Mouse (Mus musculus): Measurements from ENCODE around the gene Fcgbp. TPM values are rescaled to one million over a fixed set of nuclear protein-coding genes. Genes with fewer than 3 reads are reported as not detected.

The Fcgbp gene
- total RNA-seq (2021), result 1 to 10 TPM in 1 of 2 experiments, under 1 TPM in 1; 0.95 to 1.2 TPM
- long read RNA-seq, experiment 1, partial matches to known transcripts, result 1 of 1 reads
- long read RNA-seq, experiment 1, other reads (novel, unspliced or antisense), result 0 of 1 reads
- long read RNA-seq, experiment 2, partial matches to known transcripts, result 4 of 4 reads
- long read RNA-seq, experiment 2, other reads (novel, unspliced or antisense), result 0 of 4 reads

DNA sequence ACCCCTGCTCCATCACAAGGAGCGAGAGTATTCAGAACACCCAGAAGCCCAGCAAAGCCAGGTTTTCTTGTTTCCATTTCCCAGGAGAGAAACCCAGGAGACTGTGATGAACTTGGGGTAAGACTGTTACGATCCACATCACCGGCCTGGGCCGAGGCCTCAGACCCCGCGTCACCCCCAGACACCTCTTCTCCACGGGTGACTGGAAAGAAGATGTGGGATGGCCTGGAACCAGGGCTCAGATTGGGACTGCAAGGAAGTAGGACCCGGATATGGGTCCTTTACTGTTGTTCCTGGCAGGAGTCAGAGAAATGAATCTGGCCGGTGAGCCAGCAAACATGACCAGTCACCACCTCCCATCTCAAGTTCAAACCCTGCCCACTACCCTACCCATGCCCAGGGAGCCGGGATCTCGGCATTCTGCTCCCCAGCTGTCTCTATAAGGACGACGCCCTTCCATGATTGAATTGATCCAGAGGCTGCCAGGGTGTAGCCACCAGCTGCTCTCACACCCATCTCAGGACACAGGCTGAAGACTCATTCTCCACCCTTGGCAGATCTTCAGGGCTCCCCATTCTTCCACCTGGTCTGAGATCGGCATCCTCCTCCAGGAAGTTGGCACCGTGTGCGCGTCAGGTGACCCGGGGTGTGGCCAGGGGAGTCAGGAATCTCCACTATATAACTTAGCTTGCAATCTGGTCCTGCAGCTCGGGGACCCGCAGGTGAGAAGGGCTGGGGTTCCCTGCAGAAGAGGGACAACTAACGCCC lies at the start of gene Fcgbp:
Gene Fcgbp (plus strand): TSS at position 706 of the 768 bp plus-strand sequence.
- no peak for DNase-seq (ENCODE audit: low spot score in 2 of 2)
- no peak for TF ChIP-seq CTCF (conservative IDR thresholded peaks at IDR 0.05)
- Histone ChIP-seq H3K4me3 (no peak within 1 kb of the TSS), H3K27ac (no peak within 1 kb of the TSS)

- TF ChIP-seq CTCF (conservative IDR thresholded peaks at IDR 0.05), result no peak
- no peak overlapping the region for H3K4me3 ChIP-seq
- H3K27ac ChIP-seq, result no peak overlapping the region
- DNase-seq (ENCODE audit: low spot score in 2 of 2), result no peak
Observed at GRCm38 (mm10) chr7:28044524-28044923, 26.5 kb upstream of the Fcgbp start.

DNA sequence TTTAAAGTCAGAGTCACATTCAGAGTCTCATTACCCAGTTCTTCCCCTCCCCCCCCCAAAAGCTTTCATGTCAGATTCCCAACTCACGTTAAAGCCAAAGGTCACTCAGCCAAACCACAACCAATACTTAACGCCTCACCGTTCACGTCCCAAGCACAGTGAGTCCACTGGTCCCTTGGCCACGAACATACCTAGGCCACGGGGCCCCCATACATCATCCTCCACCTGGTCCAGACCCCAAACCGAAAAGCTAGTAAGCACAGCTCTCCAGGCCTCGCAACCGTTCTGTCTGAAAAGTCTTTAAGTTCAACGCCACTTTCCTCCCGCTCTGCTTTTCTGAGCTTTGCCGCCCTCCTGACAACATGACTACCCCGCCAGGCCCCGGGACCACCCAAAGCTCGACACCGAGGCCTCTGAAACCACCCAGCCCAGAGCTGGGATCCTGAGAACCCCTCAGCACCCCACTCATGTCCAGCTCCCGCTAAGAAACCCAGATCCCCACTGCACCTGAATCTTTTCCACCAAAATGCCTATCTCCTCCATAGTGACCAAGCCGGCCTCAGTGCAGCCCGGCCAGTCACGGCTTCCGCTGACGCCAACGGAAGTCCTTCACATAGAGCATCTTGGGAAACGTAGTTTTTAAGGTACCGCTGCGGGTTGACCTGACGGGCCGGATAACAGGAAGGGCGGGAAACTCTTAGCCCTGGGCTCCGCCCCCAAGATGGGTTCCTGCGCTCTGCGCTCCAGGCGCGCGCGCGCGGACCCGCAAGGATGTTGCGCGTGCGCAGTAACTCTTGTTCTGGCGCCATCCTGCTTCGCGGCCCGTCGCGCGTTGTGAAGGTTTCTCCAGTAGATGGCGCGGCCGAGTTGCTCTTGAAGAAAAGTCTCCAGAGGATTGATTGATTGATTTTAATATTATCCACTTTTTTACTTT lies 21.3 kb upstream of the Fcgbp start, which contains the start of gene Psmc4:
Gene Psmc4 (minus strand): TSS at position 626 of the 934 bp plus-strand sequence.
- DNase-seq (ENCODE audit: low spot score in 2 of 2), result peak; percentile 96 to 99
- H3K4me3 ChIP-seq, result peak within 1 kb of the TSS; percentile 78
- peak within 1 kb of the TSS; percentile 80 for H3K27ac ChIP-seq
- peak; percentile 99 for TF ChIP-seq CTCF (conservative IDR thresholded peaks at IDR 0.05)

DNA sequence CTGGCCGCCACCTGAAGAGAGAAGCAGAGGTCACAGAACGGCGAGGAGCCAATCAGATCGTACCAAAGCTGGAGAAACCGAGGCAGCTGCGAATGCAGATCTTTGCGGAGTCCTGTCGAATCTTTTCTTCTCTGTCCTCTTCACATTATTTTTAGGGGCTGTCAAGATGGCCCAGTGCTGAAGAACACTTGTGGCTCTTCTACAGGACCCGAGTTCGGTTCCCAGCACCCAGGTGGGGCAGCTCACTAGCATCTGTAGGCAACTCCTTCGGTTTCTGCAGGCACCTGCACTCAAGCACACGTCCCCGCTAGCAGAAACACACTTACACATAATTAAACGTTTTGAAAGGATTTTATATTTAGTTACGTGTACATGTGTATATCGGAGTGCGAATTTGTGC lies 20.5 kb upstream of the Fcgbp start:
- Histone ChIP-seq H3K4me3 (no peak overlapping the region), H3K27ac (no peak overlapping the region)
- no peak for TF ChIP-seq CTCF (conservative IDR thresholded peaks at IDR 0.05)
- no peak for DNase-seq (ENCODE audit: low spot score in 2 of 2)

- no peak overlapping the region for H3K27ac ChIP-seq
- no peak for TF ChIP-seq CTCF (conservative IDR thresholded peaks at IDR 0.05)
- no peak for DNase-seq (ENCODE audit: low spot score in 2 of 2)
- H3K4me3 ChIP-seq, result no peak overlapping the region
Observed at GRCm38 (mm10) chr7:28053046-28053930, 17.7 kb upstream of the Fcgbp start.

DNA sequence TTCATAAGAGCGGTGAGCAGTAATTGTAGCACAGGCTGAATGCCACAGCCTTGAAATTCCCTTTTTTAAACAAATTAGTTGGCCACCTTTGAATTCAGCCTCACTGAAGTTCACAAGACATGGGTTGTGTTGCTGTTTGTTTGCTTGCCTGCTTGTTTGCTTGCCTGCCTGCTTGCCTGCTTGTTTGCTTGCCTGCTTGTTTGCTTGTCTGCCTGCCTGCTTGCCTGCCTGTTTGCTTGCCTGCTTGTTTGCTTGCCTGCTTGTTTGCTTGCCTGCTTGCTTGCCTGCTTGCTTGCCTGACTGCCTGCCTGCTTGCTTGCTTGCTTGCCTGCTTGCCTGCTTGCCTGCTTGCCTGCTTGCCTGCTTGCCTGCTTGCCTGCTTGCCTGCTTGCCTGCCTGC lies 11.1 kb upstream of the Fcgbp start:
- TF ChIP-seq CTCF (conservative IDR thresholded peaks at IDR 0.05), result no peak
- no peak overlapping the region for H3K27ac ChIP-seq
- DNase-seq (ENCODE audit: low spot score in 2 of 2), result no peak
- H3K4me3 ChIP-seq, result no peak overlapping the region

DNA sequence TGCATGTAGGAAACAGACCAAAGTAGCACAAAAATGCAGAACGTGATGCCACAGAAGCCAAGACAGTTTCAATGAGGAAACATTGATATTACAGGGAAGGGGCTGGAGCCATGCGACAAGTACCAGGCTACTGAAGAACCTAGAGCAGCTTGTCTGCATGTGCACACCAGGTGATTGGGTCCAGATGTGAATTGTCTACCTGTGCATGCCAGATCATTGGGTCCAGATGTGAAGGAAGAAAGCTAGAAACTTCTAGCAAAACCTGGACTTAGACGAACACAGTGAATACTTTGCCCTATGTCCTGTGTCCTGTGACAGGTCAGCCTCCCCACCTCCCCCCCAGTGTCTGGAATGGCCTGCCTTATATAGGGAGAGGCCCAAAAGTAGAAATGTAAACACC lies 2.4 kb upstream of the Fcgbp start:
- no peak overlapping the region for H3K4me3 ChIP-seq
- no peak overlapping the region for H3K27ac ChIP-seq
- TF ChIP-seq CTCF (conservative IDR thresholded peaks at IDR 0.05), result no peak
- DNase-seq (ENCODE audit: low spot score in 2 of 2), result no peak

DNA sequence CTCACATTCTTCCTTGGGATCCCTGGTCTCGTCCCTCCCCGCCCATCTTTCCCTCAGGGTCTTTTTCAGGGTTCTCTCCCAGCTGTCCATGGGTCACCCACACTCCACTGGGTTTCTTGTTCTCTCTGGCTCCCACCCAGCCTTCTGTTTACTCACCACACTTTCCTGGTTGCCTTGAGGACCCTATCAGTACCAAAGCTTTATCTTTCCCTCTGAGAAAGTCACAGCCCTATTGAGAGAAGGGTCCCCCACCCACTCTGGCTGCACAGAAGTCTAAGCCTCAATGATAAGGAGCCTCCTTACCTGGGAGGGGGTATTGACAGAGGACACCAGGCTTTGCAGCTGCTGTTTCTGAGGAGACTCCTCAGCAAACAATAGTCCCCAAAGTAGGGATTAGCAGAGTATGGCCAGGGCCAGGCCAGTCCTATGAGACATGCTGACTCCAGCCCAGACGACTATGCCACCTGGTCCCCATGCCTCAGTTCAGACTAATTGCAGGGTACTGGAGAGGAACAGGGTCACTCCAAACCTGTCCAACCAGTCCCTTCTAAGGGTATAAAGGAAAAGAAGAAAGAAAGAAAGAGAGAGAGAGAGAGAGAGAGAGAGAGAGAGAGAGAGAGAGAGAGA lies 1.4 kb upstream of the Fcgbp start:
- Histone ChIP-seq H3K27ac (no peak overlapping the region), H3K4me3 (no peak overlapping the region)
- DNase-seq (ENCODE audit: low spot score in 2 of 2), result no peak
- no peak for TF ChIP-seq CTCF (conservative IDR thresholded peaks at IDR 0.05)

GRCm38 (mm10) chr7:28084215-28084614 lies 13.2 kb downstream of the Fcgbp start:
- Histone ChIP-seq H3K27ac (peak overlapping the region; percentile 18; the same call in 1 of the 2 replicates), H3K4me3 (no peak overlapping the region)
- DNase-seq (ENCODE audit: low spot score in 2 of 2), result peak; percentile 11 to 23
- no peak for TF ChIP-seq CTCF (conservative IDR thresholded peaks at IDR 0.05)

GRCm38 (mm10) chr7:28086236-28086635 lies 15.2 kb downstream of the Fcgbp start:
- Histone ChIP-seq H3K4me3 (no peak overlapping the region), H3K27ac (no peak overlapping the region)
- DNase-seq (ENCODE audit: low spot score in 2 of 2), result no peak
- TF ChIP-seq CTCF (conservative IDR thresholded peaks at IDR 0.05), result no peak

GRCm38 (mm10) chr7:28093541-28093940 lies 22.5 kb downstream of the Fcgbp start:
- Histone ChIP-seq H3K27ac (no peak overlapping the region), H3K4me3 (no peak overlapping the region)
- no peak for DNase-seq (ENCODE audit: low spot score in 2 of 2)
- no peak for TF ChIP-seq CTCF (conservative IDR thresholded peaks at IDR 0.05)

- Histone ChIP-seq H3K27ac (no peak overlapping the region), H3K4me3 (no peak overlapping the region)
- no peak for TF ChIP-seq CTCF (conservative IDR thresholded peaks at IDR 0.05)
- no peak for DNase-seq (ENCODE audit: low spot score in 2 of 2)
Observed at GRCm38 (mm10) chr7:28099101-28099500, 28.1 kb downstream of the Fcgbp start.

Data from layer of hippocampus, adult 2 months (tissue).